In genomic region chr8:110792574-110793200, GRCm38 (mm10) we compare ENCODE assay signal across 9 mouse cellular contexts. TPM values are rescaled to one million over a fixed set of nuclear protein-coding genes. Genes with fewer than 3 reads are reported as not detected.
DNase-seq lines count a peak whose midpoint lies in the region; ATAC-seq and TF ChIP-seq lines count a peak whose summit lies in the region.
"Had no signal": no experiment of that assay in that cellular context is flagged by ENCODE, and none has a peak within 500 bp of the region (broad histone marks: within the 10 kb centered on the region; RNA-seq: fewer than 3 reads in every experiment).

No protein-coding gene starts in this region.

- H3K27ac ChIP-seq in intestine, postnatal 0 days (ENCODE audit: low read depth, low read length): peak overlapping the region; percentile 84
- peak overlapping the region; percentile 84 for H3K27ac ChIP-seq in small intestine, adult 2 months (ENCODE audit: insufficient read depth, low read depth, low read length)
- no peak overlapping the region for H3K27ac ChIP-seq in thymus, adult 2 months (ENCODE audit: control insufficient read depth, insufficient read depth, low read length)

- 0 out of 2 replicates have a peak, but pooled peaks cover 3% of the 10 kb centered on the region for H3K4me1 ChIP-seq in intestine, postnatal 0 days (replicated peaks; ENCODE audit: control insufficient read depth, insufficient read depth, low read length)
- H3K4me1 ChIP-seq in small intestine, adult 2 months (ENCODE audit: control insufficient read depth, insufficient read depth, insufficient read length, low read length): peaks cover 27% of the 10 kb centered on the region
- H3K4me1 ChIP-seq in thymus, adult 2 months (replicated peaks; ENCODE audit: control insufficient read depth, insufficient read depth, low read length): 0 out of 2 replicates have a peak, but pooled peaks cover 5% of the 10 kb centered on the region

- no peaks in the 10 kb centered on the region for H3K9me3 ChIP-seq in intestine, postnatal 0 days (ENCODE audit: control insufficient read depth)

- H3K9ac ChIP-seq in intestine, postnatal 0 days (ENCODE audit: low read depth, low read length): peak overlapping the region; percentile 41; the same call in 1 of the 2 replicates

- peak overlapping the region; percentile 58 for H3K4me2 ChIP-seq in intestine, postnatal 0 days (replicated peaks; ENCODE audit: low read depth)

- TF ChIP-seq POLR2A in small intestine, adult 2 months (IDR thresholded peaks at IDR 0.05; ENCODE audit: low read depth, low read length): no peak
- TF ChIP-seq POLR2A in thymus, adult 2 months (IDR thresholded peaks at IDR 0.05; ENCODE audit: control insufficient read depth, extremely low read depth, insufficient read depth, low read length, poor library complexity): no peak

- DNase-seq in left cerebral cortex, postnatal 14 days (ENCODE audit: low spot score in 2 of 2): peak; percentile 41 to 49
- no peak for DNase-seq in left cerebral cortex, adult 11 months (ENCODE audit: low spot score)
- peak; percentile 51 for DNase-seq in large intestine, adult 2 months (ENCODE audit: low read depth, low spot score)
- DNase-seq in thymus, adult 2 months: no peak
- DNase-seq in gastrocnemius, postnatal 10 days: no peak
- DNase-seq: thymus, postnatal 36 days had no signal

- no peak for TF ChIP-seq CTCF in intestine, postnatal 0 days (IDR thresholded peaks at IDR 0.05; ENCODE audit: low read depth)
- no peak for TF ChIP-seq CTCF in small intestine, adult 2 months (IDR thresholded peaks at IDR 0.05; ENCODE audit: extremely low read depth, insufficient read length, insufficient replicate concordance, low read depth, low read length)
- TF ChIP-seq CTCF in thymus, adult 2 months (IDR thresholded peaks at IDR 0.05; ENCODE audit: borderline replicate concordance, control insufficient read depth, extremely low read depth, insufficient read depth, low read length, poor library complexity): no peak

- no peaks in the 10 kb centered on the region for H3K27me3 ChIP-seq in intestine, postnatal 0 days (replicated peaks; ENCODE audit: control insufficient read depth, insufficient read depth, low read length)
- no peaks in the 10 kb centered on the region for H3K27me3 ChIP-seq in small intestine, adult 2 months (ENCODE audit: control insufficient read depth, insufficient read depth, low read length)
- H3K27me3 ChIP-seq in thymus, adult 2 months (ENCODE audit: control insufficient read depth, insufficient read depth, low read length): no peaks in the 10 kb centered on the region

- no peaks in the 10 kb centered on the region for H3K36me3 ChIP-seq in intestine, postnatal 0 days (ENCODE audit: control insufficient read depth, insufficient read depth)
- no peaks in the 10 kb centered on the region for H3K36me3 ChIP-seq in small intestine, adult 2 months (ENCODE audit: control insufficient read depth, insufficient read depth, low read length)
- no peaks in the 10 kb centered on the region for H3K36me3 ChIP-seq in thymus, adult 2 months (ENCODE audit: control insufficient read depth, insufficient read depth, low read length)

- peak; percentile 92 for ATAC-seq in intestine, postnatal 0 days

- peak overlapping the region; percentile 4; the same call in 1 of the 2 replicates for H3K4me3 ChIP-seq in intestine, postnatal 0 days (ENCODE audit: low read depth, low read length)
- peak overlapping the region; percentile 43 for H3K4me3 ChIP-seq in small intestine, adult 2 months (ENCODE audit: low read depth, low read length)
- H3K4me3 ChIP-seq in thymus, adult 2 months (ENCODE audit: control insufficient read depth, insufficient read depth, low read length): no peak overlapping the region
- H3K4me3 ChIP-seq: erythroblast, embryonic 14.5 days had no signal

- WGBS in intestine, postnatal 0 days: 13% methylated on average over 11 of the region's 11 CpGs
- WGBS in large intestine, adult 2 months: 17% methylated on average over 11 of the region's 11 CpGs
- WGBS in small intestine, adult 2 months: 11% methylated on average over 11 of the region's 11 CpGs
- WGBS in thymus, adult 2 months: 72% methylated on average over 11 of the region's 11 CpGs

- intact Hi-C loops in left cerebral cortex, postnatal 14 days (cut with DNase I): no loop called here

RNA-seq across cellular contexts. Expression of gene Il34, which starts 13.0 kb away (rescaled TPM):
- total RNA-seq in left cerebral cortex, postnatal 14 days (2021): 100 to 1,000 TPM in 1 of 2 experiments, 10 to 100 TPM in 1; 98.4 to 107 TPM
- polyA plus RNA-seq in intestine, postnatal 0 days (2015; fragmentation: Nextera tagmentation; extraction: Ambion mirVana): 2.7 and 3.0 TPM in 2 replicates
- 12.7 and 20.0 TPM in 2 replicates for polyA plus RNA-seq in large intestine, adult 2 months (2012; rRNA removed)
- polyA plus RNA-seq in small intestine, adult 2 months (2012; rRNA removed): 7.6 and 16.7 TPM in 2 replicates
- polyA plus RNA-seq in thymus, adult 2 months (2012; rRNA removed): 23.2 and 29.3 TPM in 2 replicates
- total RNA-seq in gastrocnemius, postnatal 10 days (2021): 10 to 100 TPM; 12.3 to 14.4 TPM
- polyA plus RNA-seq: erythroblast, embryonic 14.5 days had no signal

RNA-seq across cellular contexts. Expression of gene Cog4, which starts 53.7 kb away (rescaled TPM):
- total RNA-seq in left cerebral cortex, postnatal 14 days (2021): 10 to 100 TPM; 54.8 to 56.2 TPM
- polyA plus RNA-seq in intestine, postnatal 0 days (2015; fragmentation: Nextera tagmentation; extraction: Ambion mirVana): 40.2 and 46.1 TPM in 2 replicates
- polyA plus RNA-seq in large intestine, adult 2 months (2012; rRNA removed): 29.3 and 36.6 TPM in 2 replicates
- 13.5 and 21.6 TPM in 2 replicates for polyA plus RNA-seq in small intestine, adult 2 months (2012; rRNA removed)
- polyA plus RNA-seq in thymus, adult 2 months (2012; rRNA removed): 34.0 and 38.3 TPM in 2 replicates
- total RNA-seq in gastrocnemius, postnatal 10 days (2021): 10 to 100 TPM; 40.3 to 41.1 TPM

RNA-seq across cellular contexts. Expression of gene Sf3b3, which starts 53.9 kb away (rescaled TPM):
- 10 to 100 TPM; 53.9 to 54.6 TPM for total RNA-seq in left cerebral cortex, postnatal 14 days (2021)
- 29.7 and 33.4 TPM in 2 replicates for polyA plus RNA-seq in intestine, postnatal 0 days (2015; fragmentation: Nextera tagmentation; extraction: Ambion mirVana)
- 34.0 and 37.2 TPM in 2 replicates for polyA plus RNA-seq in large intestine, adult 2 months (2012; rRNA removed)
- 9.1 and 14.4 TPM in 2 replicates for polyA plus RNA-seq in small intestine, adult 2 months (2012; rRNA removed)
- 78.5 and 82.0 TPM in 2 replicates for polyA plus RNA-seq in thymus, adult 2 months (2012; rRNA removed)
- 10 to 100 TPM; 35.7 to 44.8 TPM for total RNA-seq in gastrocnemius, postnatal 10 days (2021)

Comparison
In these comparisons a context has a peak if more than half of its experiments do, and no peak if none do; other contexts are left out.
1. DNase-seq: peak in left cerebral cortex, postnatal 14 days (2 of 2) and large intestine, adult 2 months (single experiment); none in left cerebral cortex, adult 11 months (single experiment), thymus, adult 2 months (single experiment) and gastrocnemius, postnatal 10 days (single experiment).